Mouse (Mus musculus): Measurements from ENCODE around the gene Gm11037. TPM values are rescaled to one million over a fixed set of nuclear protein-coding genes. Genes with fewer than 3 reads are reported as not detected.

The Gm11037 gene
- polyA plus RNA-seq (2012; rRNA removed; ENCODE audit: low replicate concordance): not detected in 2 replicates

GRCm38 (mm10) chr2:131132930-131133547 is at the start of gene Gm11037:
TSS of gene Gm11037 (plus strand) at chr2:131133497.

GRCm38 (mm10) chr2:131086667-131087390 is 46.5 kb upstream of the Gm11037 start, which contains the start of gene Siglec1:
TSS of gene Siglec1 (minus strand) at chr2:131086765.

GRCm38 (mm10) chr2:131127161-131127730 is 6.1 kb upstream of the Gm11037 start, which contains the start of gene Hspa12b:
TSS of gene Hspa12b (plus strand) at chr2:131127280.

GRCm38 (mm10) chr2:131159938-131160581 is 26.8 kb downstream of the Gm11037 start, which contains the start of gene 1700037H04Rik:
TSS of gene 1700037H04Rik (minus strand) at chr2:131160081.

DNA sequence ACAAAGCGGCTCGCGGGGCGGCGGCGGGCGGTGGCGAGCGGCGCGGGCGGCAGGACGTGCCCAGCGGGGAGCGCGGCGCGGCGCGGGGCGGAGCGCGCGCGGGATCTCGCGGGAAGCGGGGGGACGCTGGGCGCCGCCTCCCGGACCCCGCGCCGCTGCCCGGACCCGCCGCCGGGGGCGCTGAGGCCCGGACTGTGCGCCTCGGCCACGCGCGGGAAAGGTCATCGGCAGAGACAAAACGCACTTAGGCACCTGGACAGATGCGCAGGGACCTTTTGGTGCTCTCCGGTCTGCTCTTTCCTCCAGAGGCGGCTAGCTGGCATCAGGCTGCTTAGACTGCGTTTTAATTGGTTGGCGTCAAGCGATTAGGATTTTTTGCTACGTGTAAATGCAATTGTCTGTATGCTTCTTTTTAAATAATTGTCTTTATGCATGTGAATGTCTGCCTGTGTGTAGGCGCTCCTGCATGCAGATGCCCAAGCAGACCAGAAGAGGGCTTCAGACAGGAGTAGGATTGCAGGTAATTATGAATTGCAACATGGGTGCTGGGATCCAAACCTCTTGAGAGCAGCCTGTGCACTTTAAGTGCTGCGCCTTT is 46.8 kb downstream of the Gm11037 start, which contains the start of gene Cenpb:
Cenpb (minus strand) TSS at position 78 of the 598 bp plus-strand sequence.

Other genes with a start within 250 kb of the Gm11037 start
- gene 4930402H24Rik, start 227.1 kb upstream of the Gm11037 start, polyA plus RNA-seq (2012; rRNA removed; ENCODE audit: low replicate concordance): 6.6 and 25.8 TPM in 2 replicates
- 3.6 and 8.1 TPM in 2 replicates for gene Atrn, start 227.0 kb upstream of the Gm11037 start, polyA plus RNA-seq (2012; rRNA removed; ENCODE audit: low replicate concordance)
- 20.6 and 32.7 TPM in 2 replicates for gene Gfra4, start 90.4 kb upstream of the Gm11037 start, polyA plus RNA-seq (2012; rRNA removed; ENCODE audit: low replicate concordance)
- 11.9 and 25.9 TPM in 2 replicates for gene Adam33, start 69.7 kb upstream of the Gm11037 start, polyA plus RNA-seq (2012; rRNA removed; ENCODE audit: low replicate concordance)
- gene Siglec1, start 46.7 kb upstream of the Gm11037 start, polyA plus RNA-seq (2012; rRNA removed; ENCODE audit: low replicate concordance): 1.0 and 2.0 TPM in 2 replicates
- 2.6 and 2.9 TPM in 2 replicates for gene Hspa12b, start 6.2 kb upstream of the Gm11037 start, polyA plus RNA-seq (2012; rRNA removed; ENCODE audit: low replicate concordance)
- gene 1700037H04Rik, start 26.6 kb downstream of the Gm11037 start, polyA plus RNA-seq (2012; rRNA removed; ENCODE audit: low replicate concordance): 69.0 and 100 TPM in 2 replicates
- 94.1 and 105 TPM in 2 replicates for gene Cenpb, start 46.6 kb downstream of the Gm11037 start, polyA plus RNA-seq (2012; rRNA removed; ENCODE audit: low replicate concordance)
- 18.4 and 26.6 TPM in 2 replicates for gene Cdc25b, start 53.5 kb downstream of the Gm11037 start, polyA plus RNA-seq (2012; rRNA removed; ENCODE audit: low replicate concordance)
- gene Spef1, start 53.8 kb downstream of the Gm11037 start, polyA plus RNA-seq (2012; rRNA removed; ENCODE audit: low replicate concordance): 9.3 and 10.6 TPM in 2 replicates
- 75.0 and 170 TPM in 2 replicates for gene Ap5s1, start 73.6 kb downstream of the Gm11037 start, polyA plus RNA-seq (2012; rRNA removed; ENCODE audit: low replicate concordance)
- 58.0 and 95.8 TPM in 2 replicates for gene Mavs, start 100.6 kb downstream of the Gm11037 start, polyA plus RNA-seq (2012; rRNA removed; ENCODE audit: low replicate concordance)
- gene Pank2, start 129.0 kb downstream of the Gm11037 start, polyA plus RNA-seq (2012; rRNA removed; ENCODE audit: low replicate concordance): 4.7 and 9.9 TPM in 2 replicates
- gene Rnf24, start 219.4 kb downstream of the Gm11037 start, polyA plus RNA-seq (2012; rRNA removed; ENCODE audit: low replicate concordance): 1.0 and 1.1 TPM in 2 replicates